Mouse (Mus musculus) heart, postnatal 0 days (tissue): ENCODE data around the gene Rnps1. TPM values are rescaled to one million over a fixed set of nuclear protein-coding genes. Genes with fewer than 3 reads are reported as not detected.

Source experiments
- ATAC-seq: fragments of 200-750 bp; cut with Nextera tagmentation; 2 replicates; pipeline ENCODE4 v1.8.0; 2017; ENCODE audit warnings: low read depth, moderate number of reproducible peaks, moderate library complexity; ENCODE audit not compliant: insufficient read depth
- DNase-seq: peaks from one replicate; pipeline ENCODE4 v3.0.0-alpha.2; 2016; ENCODE audit warnings: low spot score
- H3K27ac ChIP-seq: fragments of 300-500 bp; sonication (generic); 2 replicates; pipeline ENCODE4 v1.5.1; 2014; ENCODE audit warnings: low read depth, mild to moderate bottlenecking
- H3K27me3 ChIP-seq: fragments of 300-500 bp; sonication (generic); 2 replicates; pipeline ENCODE4 v1.6.1; 2014; ENCODE audit warnings: low read length, mixed read lengths; ENCODE audit not compliant: control insufficient read depth, insufficient read depth
- H3K36me3 ChIP-seq: fragments of 300-500 bp; sonication (generic); replicated peaks from 2 replicates; pipeline ENCODE4 v1.6.1; 2014; ENCODE audit warnings: low read length, mixed read lengths; ENCODE audit not compliant: control insufficient read depth, insufficient read depth
- H3K4me1 ChIP-seq: fragments of 300-500 bp; sonication (generic); 2 replicates; pipeline ENCODE4 v1.6.1; 2014; ENCODE audit warnings: antibody characterized with exemption; ENCODE audit not compliant: control insufficient read depth, insufficient read depth
- H3K4me2 ChIP-seq: fragments of 300-500 bp; sonication (generic); 2 replicates; pipeline ENCODE4 v1.6.1; 2014; ENCODE audit warnings: low read depth, mild to moderate bottlenecking, low read length, moderate library complexity
- H3K4me3 ChIP-seq: fragments of 300-500 bp; sonication (generic); 2 replicates; pipeline ENCODE4 v1.5.1; 2014; ENCODE audit warnings: low read depth, low read length
- H3K9ac ChIP-seq: fragments of 300-500 bp; sonication (generic); replicated peaks from 2 replicates; pipeline ENCODE4 v1.6.1; 2014; ENCODE audit warnings: low read depth, low read length, mixed read lengths
- H3K9me3 ChIP-seq: fragments of 300-500 bp; sonication (generic); replicated peaks from 2 replicates; pipeline ENCODE4 v1.6.1; 2016; ENCODE audit warnings: low read length; ENCODE audit not compliant: control insufficient read depth
- CTCF ChIP-seq: IDR thresholded peaks from 2 replicates; pipeline ENCODE4 v1.5.1; 2016; ENCODE audit warnings: antibody characterized with exemption, control low read depth, low read depth
- EP300 ChIP-seq: IDR thresholded peaks from 2 replicates; pipeline ENCODE4 v1.6.1; 2016; ENCODE audit warnings: antibody characterized with exemption, low read depth
- WGBS: fragments of 180-500 bp; shearing (Covaris S2); extraction: QIAGEN DNeasy Blood & Tissue Kit; methylation state at CpG from one replicate; pipeline ENCODE4 v1.1.7; 2014; 5-methylcytosine and 5-hydroxymethylcytosine counted together
- polyA plus RNA-seq: library from polyadenylated mRNA; unstranded; fragments of >200 nt; fragmentation: Nextera tagmentation; extraction: Ambion mirVana; gene quantifications from 2 replicates; pipeline ENCODE4 v1.2.1, GENCODE M21; 2015
- total RNA-seq: library from RNA; depleted of rRNA; stranded (reverse); fragments of >200 nt; gene quantifications from 2 replicates; pipeline ENCODE4 v1.2.3, GENCODE M21; 2014; ENCODE audit warnings: low replicate concordance

The Rnps1 gene
- total and polyA plus RNA-seq, 2 experiments from 2014 or later = 123 to 135 TPM

- H3K9ac ChIP-seq = peak overlapping the region; percentile 84
- peak overlapping the region; percentile 96 for H3K27ac ChIP-seq
- H3K4me1 ChIP-seq = peaks cover 12% of the 10 kb centered on the region
- ATAC-seq (no peak), DNase-seq (peak; percentile 48)
- H3K4me3 ChIP-seq = peak overlapping the region; percentile 63
- no peaks in the 10 kb centered on the region for H3K27me3 ChIP-seq
- H3K9me3 ChIP-seq = no peaks in the 10 kb centered on the region
- WGBS = 2% methylated on average over 8 of the region's 8 CpGs
- H3K4me2 ChIP-seq = peak overlapping the region; percentile 62
- no peak for TF ChIP-seq CTCF
- TF ChIP-seq EP300 = no peak
- H3K36me3 ChIP-seq = peaks cover 27% of the 10 kb centered on the region
Measured at GRCm38 (mm10) chr17:24427170-24427557, 12.8 kb downstream of the Rnps1 start.

- Histone ChIP-seq H3K4me3 (peak overlapping the region; percentile 3; the same call in 1 of the 2 replicates), H3K36me3 (peaks cover 18% of the 10 kb centered on the region), H3K9me3 (no peaks in the 10 kb centered on the region), H3K27ac (peak overlapping the region; percentile 92), H3K4me2 (peak overlapping the region; percentile 36), H3K27me3 (no peaks in the 10 kb centered on the region), H3K9ac (peak overlapping the region; percentile 35), H3K4me1 (peaks cover 12% of the 10 kb centered on the region)
- 48% methylated on average over 14 of the region's 14 CpGs for WGBS
- DNase-seq (peak; percentile 84), ATAC-seq (peak; percentile 67)
- TF ChIP-seq CTCF (no peak), EP300 (peak; percentile 13)
Measured at GRCm38 (mm10) chr17:24429201-24429983, 15.0 kb downstream of the Rnps1 start.

- H3K27ac ChIP-seq = no peak overlapping the region
- no peak for DNase-seq
- H3K27me3 ChIP-seq = no peaks in the 10 kb centered on the region
- H3K4me2 ChIP-seq = no peak overlapping the region
- no peaks in the 10 kb centered on the region for H3K9me3 ChIP-seq
- H3K4me3 ChIP-seq = no peak overlapping the region
- no peaks in the 10 kb centered on the region for H3K4me1 ChIP-seq
- ATAC-seq = peak; percentile 33; the same call in 1 of the 2 replicates
- peaks cover 84% of the 10 kb centered on the region for H3K36me3 ChIP-seq
- no peak for TF ChIP-seq EP300
- TF ChIP-seq CTCF = peak; percentile 76
- 79% methylated on average over 5 of the region's 5 CpGs for WGBS
- H3K9ac ChIP-seq = no peak overlapping the region
Measured at GRCm38 (mm10) chr17:24437016-24437415, 22.7 kb downstream of the Rnps1 start.

- peaks cover 88% of the 10 kb centered on the region for H3K36me3 ChIP-seq
- TF ChIP-seq CTCF (no peak), EP300 (no peak)
- no peak for ATAC-seq
- H3K4me3 ChIP-seq = no peak overlapping the region
- no peaks in the 10 kb centered on the region for H3K9me3 ChIP-seq
- H3K4me1 ChIP-seq = no peaks in the 10 kb centered on the region
- H3K9ac ChIP-seq = no peak overlapping the region
- 85% methylated on average over 8 of the region's 8 CpGs for WGBS
- no peak for DNase-seq
- H3K27me3 ChIP-seq = no peaks in the 10 kb centered on the region
- no peak overlapping the region for H3K27ac ChIP-seq
- H3K4me2 ChIP-seq = no peak overlapping the region
Measured at GRCm38 (mm10) chr17:24440377-24440776, 26.0 kb downstream of the Rnps1 start.

- H3K4me1 ChIP-seq = no peaks in the 10 kb centered on the region
- no peak overlapping the region for H3K4me2 ChIP-seq
- no peaks in the 10 kb centered on the region for H3K27me3 ChIP-seq
- no peak for DNase-seq
- H3K36me3 ChIP-seq = peaks cover 88% of the 10 kb centered on the region
- no peak overlapping the region for H3K9ac ChIP-seq
- 51% methylated on average over 2 of the region's 2 CpGs for WGBS
- no peak for ATAC-seq
- H3K9me3 ChIP-seq = no peaks in the 10 kb centered on the region
- no peak overlapping the region for H3K27ac ChIP-seq
- no peak overlapping the region for H3K4me3 ChIP-seq
- TF ChIP-seq EP300 (no peak), CTCF (peak; percentile 41)
Measured at GRCm38 (mm10) chr17:24441148-24441547, 26.8 kb downstream of the Rnps1 start.
